Mouse (Mus musculus): ENCODE results near the gene Stxbp4.

- TF ChIP-seq GATA1 (IDR thresholded peaks at IDR 0.05; ENCODE audit: borderline replicate concordance, low read length), result no peak
- TF ChIP-seq FLI1 (IDR thresholded peaks at IDR 0.05; ENCODE audit: low read length), result no peak
Observed at GRCm38 (mm10) chr11:90675479-90676110, 37.7 kb upstream of the Stxbp4 start.
